Mouse (Mus musculus): ENCODE results near the gene Treml1. TPM values are rescaled to one million over a fixed set of nuclear protein-coding genes. Genes with fewer than 3 reads are reported as not detected.

The Treml1 gene
- polyA plus RNA-seq, 1 experiment from 2014 or later: 36.3 TPM

Other genes with a start within 250 kb of the Treml1 start
- gene 9830107B12Rik, start 213.6 kb upstream of the Treml1 start, polyA plus RNA-seq (2014; fragmentation: Nextera tagmentation; extraction: Ambion mirVana): 0.05 TPM in 1 of 2 replicates, not detected in the other
- gene A530064D06Rik, start 192.6 kb upstream of the Treml1 start, polyA plus RNA-seq (2014; fragmentation: Nextera tagmentation; extraction: Ambion mirVana): not detected in 2 replicates
- gene Trem1, start 127.1 kb upstream of the Treml1 start, polyA plus RNA-seq (2014; fragmentation: Nextera tagmentation; extraction: Ambion mirVana): 0.36 and 0.89 TPM in 2 replicates
- 1.4 and 1.9 TPM in 2 replicates for gene Trem3, start 112.1 kb upstream of the Treml1 start, polyA plus RNA-seq (2014; fragmentation: Nextera tagmentation; extraction: Ambion mirVana)
- 2.5 and 2.9 TPM in 2 replicates for gene Treml4, start 95.6 kb upstream of the Treml1 start, polyA plus RNA-seq (2014; fragmentation: Nextera tagmentation; extraction: Ambion mirVana)
- 3.9 and 4.8 TPM in 2 replicates for gene Treml2, start 60.4 kb upstream of the Treml1 start, polyA plus RNA-seq (2014; fragmentation: Nextera tagmentation; extraction: Ambion mirVana)
- 1.6 and 1.7 TPM in 2 replicates for gene B430306N03Rik, start 43.8 kb upstream of the Treml1 start, polyA plus RNA-seq (2014; fragmentation: Nextera tagmentation; extraction: Ambion mirVana)
- gene Trem2, start 13.5 kb upstream of the Treml1 start, polyA plus RNA-seq (2014; fragmentation: Nextera tagmentation; extraction: Ambion mirVana): 3.5 and 4.7 TPM in 2 replicates
- 18.7 and 20.4 TPM in 2 replicates for gene Nfya, start 50.0 kb downstream of the Treml1 start, polyA plus RNA-seq (2014; fragmentation: Nextera tagmentation; extraction: Ambion mirVana)
- gene Oard1, start 50.1 kb downstream of the Treml1 start, polyA plus RNA-seq (2014; fragmentation: Nextera tagmentation; extraction: Ambion mirVana): 76.8 and 80.2 TPM in 2 replicates
- 2.5 and 3.0 TPM in 2 replicates for gene Apobec2, start 73.0 kb downstream of the Treml1 start, polyA plus RNA-seq (2014; fragmentation: Nextera tagmentation; extraction: Ambion mirVana)
- 68.1 and 68.7 TPM in 2 replicates for gene Tspo2, start 91.6 kb downstream of the Treml1 start, polyA plus RNA-seq (2014; fragmentation: Nextera tagmentation; extraction: Ambion mirVana)
- 1.0 and 2.0 TPM in 2 replicates for gene Unc5cl, start 95.0 kb downstream of the Treml1 start, polyA plus RNA-seq (2014; fragmentation: Nextera tagmentation; extraction: Ambion mirVana)

Measured in liver, embryonic 11.5 days (tissue).